Mouse (Mus musculus) liver, embryonic 14.5 days (tissue): ENCODE measurements around the gene 4933424G06Rik. TPM values are rescaled to one million over a fixed set of nuclear protein-coding genes. Genes with fewer than 3 reads are reported as not detected.

Experiments
- ATAC-seq: fragments of 200-750 bp; cut with Nextera tagmentation; 2 replicates; pipeline ENCODE4 v1.8.0; 2017; ENCODE audit warnings: moderate number of reproducible peaks, mild to moderate bottlenecking, moderate library complexity; ENCODE audit not compliant: insufficient read depth
- DNase-seq, 3 experiments: peaks; one replicate each; pipeline ENCODE4 v3.0.0-alpha.2; 2012 to 2013; ENCODE audit warnings: low read depth in 3 of 3, low spot score in 3 of 3
- H3K27ac ChIP-seq: fragments of 300-500 bp; sonication (generic); 2 replicates; pipeline ENCODE4 v1.5.1; 2014; ENCODE audit warnings: moderate library complexity, mild to moderate bottlenecking, control low read depth, inconsistent platforms
- H3K27me3 ChIP-seq: fragments of 300-500 bp; sonication (generic); 2 replicates; pipeline ENCODE4 v1.6.1; 2014; ENCODE audit warnings: mild to moderate bottlenecking, low read length, moderate library complexity; ENCODE audit not compliant: control insufficient read depth, insufficient read depth
- H3K36me3 ChIP-seq: fragments of 300-500 bp; sonication (generic); replicated peaks from 2 replicates; pipeline ENCODE4 v1.6.1; 2014; ENCODE audit warnings: low read depth; ENCODE audit not compliant: control insufficient read depth, insufficient read depth
- H3K4me1 ChIP-seq, 2 experiments: fragments of 200-500 bp in 1 of 2; fragments of 300-500 bp in 1 of 2; sonication (generic) in 1 of 2; replicated peaks; 2 replicates each; pipeline ENCODE4 v1.6.1; 2012 to 2014; ENCODE audit warnings: antibody characterized with exemption in 1 of 2, inconsistent platforms in 1 of 2, low read length in 1 of 2; ENCODE audit not compliant: control insufficient read depth in 2 of 2, insufficient read depth in 2 of 2
- H3K4me2 ChIP-seq: fragments of 300-500 bp; sonication (generic); 2 replicates; pipeline ENCODE4 v1.6.1; 2014; ENCODE audit warnings: low read depth, mild to moderate bottlenecking, control low read depth, moderate library complexity
- H3K4me3 ChIP-seq, 2 experiments: fragments of 200-500 bp in 1 of 2; fragments of 300-500 bp in 1 of 2; sonication (generic) in 1 of 2; 2 replicates each; pipeline ENCODE4 v1.5.1; 2012 to 2014; ENCODE audit warnings: low read depth in 2 of 2, low read length in 2 of 2, mild to moderate bottlenecking in 2 of 2, control low read depth in 1 of 2, inconsistent platforms in 1 of 2, moderate library complexity in 1 of 2; ENCODE audit not compliant: insufficient read depth in 1 of 2
- H3K9ac ChIP-seq: fragments of 300-500 bp; sonication (generic); replicated peaks from 2 replicates; pipeline ENCODE4 v1.6.1; 2014; ENCODE audit warnings: mild to moderate bottlenecking, control low read depth, moderate library complexity
- H3K9me3 ChIP-seq: fragments of 300-500 bp; sonication (generic); 2 replicates; pipeline ENCODE4 v1.6.1; 2016; ENCODE audit warnings: low read length, mixed read lengths; ENCODE audit not compliant: control insufficient read depth
- CTCF ChIP-seq: IDR thresholded peaks from 2 replicates; pipeline ENCODE4 v1.5.1; 2016; ENCODE audit warnings: antibody characterized with exemption, low read depth, control low read depth
- EP300 ChIP-seq: IDR thresholded peaks from 2 replicates; pipeline ENCODE4 v1.6.1; 2016; ENCODE audit warnings: antibody characterized with exemption, low read depth
- WGBS: fragments of 180-500 bp; shearing (Covaris S2); extraction: QIAGEN DNeasy Blood & Tissue Kit; methylation state at CpG from one replicate; pipeline ENCODE4 v1.1.7; 2014; ENCODE audit not compliant: insufficient replicate concordance; 5-methylcytosine and 5-hydroxymethylcytosine counted together
- polyA plus RNA-seq, 2 experiments: library from polyadenylated mRNA; depleted of rRNA in 1 of 2; stranded (reverse) in 1 of 2; unstranded in 1 of 2; fragments of >200 nt; fragmentation: Nextera tagmentation in 1 of 2; extraction: Ambion mirVana in 1 of 2; gene quantifications; 2 replicates each; pipeline versions ENCODE4 v1.2.1 to v1.2.3; 2012 to 2014

The 4933424G06Rik gene
- polyA plus RNA-seq, 2 experiments: not detected

DNA sequence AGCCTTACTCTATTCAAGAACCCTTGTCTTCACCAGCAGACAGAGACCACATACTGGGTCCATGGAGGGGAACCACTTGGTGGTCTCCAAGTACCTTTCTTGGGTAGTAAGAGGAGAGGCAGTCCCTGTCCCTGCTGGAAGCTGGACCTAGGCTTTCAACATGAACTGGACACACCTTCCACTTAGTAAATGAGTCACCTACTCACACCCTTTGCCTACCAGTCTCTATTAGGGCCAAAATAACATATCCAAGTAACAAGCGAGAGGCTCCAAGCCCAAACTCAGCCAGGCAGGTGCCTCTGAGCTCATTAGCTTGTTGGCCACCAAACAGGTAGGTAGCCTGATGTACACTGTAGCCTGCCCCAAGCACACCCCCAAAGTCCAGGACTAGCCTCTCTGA, 1.3 kb upstream of the 4933424G06Rik start:
- 68% methylated on average over 1 of the region's 1 CpGs for WGBS
- Histone ChIP-seq H3K4me3 (peak overlapping the region; percentile 70 to 84), H3K27ac (no peak overlapping the region; the same call in 1 of the 2 replicates)

DNA sequence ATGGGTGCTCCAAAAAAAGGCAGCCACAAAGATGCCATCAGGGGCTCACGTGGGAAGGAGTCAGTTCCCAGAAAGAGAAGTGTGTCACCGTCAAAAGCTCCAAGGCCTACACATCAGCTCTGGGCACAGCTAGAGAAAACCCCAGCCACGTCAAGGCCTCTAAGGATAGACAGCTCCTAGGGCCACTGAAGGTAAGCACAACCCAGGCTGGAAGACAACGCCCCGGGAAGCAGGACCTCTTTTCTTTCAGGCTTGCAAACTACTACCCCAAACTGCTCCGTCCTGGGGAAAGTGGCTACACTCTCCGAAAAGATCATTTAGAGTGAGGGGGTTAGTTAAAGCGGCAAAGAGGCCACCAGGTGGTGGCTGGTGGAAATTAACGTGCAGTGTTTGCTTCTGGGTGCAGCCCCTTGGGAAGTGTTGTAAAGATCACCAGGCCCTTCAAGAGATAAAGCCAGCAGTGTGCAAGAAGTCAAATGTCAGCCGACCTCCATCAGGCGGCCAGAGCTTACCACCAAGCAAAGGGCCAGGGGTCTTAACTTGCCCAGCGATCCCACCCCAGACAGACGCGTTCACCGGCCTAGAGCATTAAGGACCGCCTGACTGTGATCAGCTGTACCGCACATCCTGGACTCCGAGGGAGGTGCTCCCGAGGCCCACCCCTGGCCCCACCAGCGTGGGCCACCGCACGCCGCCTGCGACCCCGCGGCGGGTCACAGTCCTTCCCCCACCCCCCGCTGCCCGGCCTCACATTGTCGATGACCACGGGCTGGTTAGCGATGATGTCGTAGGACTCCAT, 695 bp upstream of the 4933424G06Rik start:
- WGBS: under 1% methylated on average over 33 of the region's 33 CpGs
- Histone ChIP-seq H3K27ac (peak overlapping the region; percentile 28), H3K4me3 (peak overlapping the region; percentile 70 to 84), H3K9me3 (no peaks in the 10 kb centered on the region), H3K36me3 (peaks cover 13% of the 10 kb centered on the region), H3K4me2 (peak overlapping the region; percentile 72), H3K4me1 (peaks cover 6 to 15% of the 10 kb centered on the region in 2 experiments), H3K27me3 (no peaks in the 10 kb centered on the region), H3K9ac (peak overlapping the region; percentile 78)
- DNase-seq (peak in 2 of 3 experiments; percentile 33 to 43), ATAC-seq (peak; percentile 65)
- TF ChIP-seq EP300 (no peak), CTCF (peak; percentile 55)

More for the DNA sequence above, 1.3 kb upstream of the 4933424G06Rik start:
- DNase-seq: no peak
- TF ChIP-seq CTCF (no peak), EP300 (no peak)
- no peaks in the 10 kb centered on the region for H3K9me3 ChIP-seq
- H3K36me3 ChIP-seq: peaks cover 16% of the 10 kb centered on the region
- H3K9ac ChIP-seq: peak overlapping the region; percentile 78
- no peak for ATAC-seq
- H3K4me1 ChIP-seq: peaks cover 6 to 15% of the 10 kb centered on the region in 2 experiments
- H3K27me3 ChIP-seq: no peaks in the 10 kb centered on the region
- peak overlapping the region; percentile 72 for H3K4me2 ChIP-seq

DNA sequence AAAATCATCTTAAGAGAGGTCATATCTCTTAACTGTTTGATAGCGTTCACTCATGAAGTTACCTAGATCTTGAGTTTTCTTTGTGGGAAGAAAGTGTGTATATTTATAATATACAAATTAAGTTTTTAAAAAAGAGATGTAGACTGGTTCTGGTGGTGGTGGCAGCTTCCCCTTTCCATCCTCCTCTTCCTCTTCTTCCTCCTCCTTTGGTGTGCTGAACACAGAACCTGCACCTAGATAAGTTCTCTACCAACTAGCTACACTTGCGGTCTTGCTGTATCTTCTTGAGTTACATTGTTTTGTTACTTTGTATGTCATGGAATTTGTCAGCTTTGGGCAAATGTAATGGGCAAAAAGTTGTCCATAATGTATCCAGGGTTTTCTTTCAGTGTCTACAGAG, 1.2 kb downstream of the 4933424G06Rik start:
- H3K9ac ChIP-seq: no peak overlapping the region
- H3K4me2 ChIP-seq: no peak overlapping the region
- H3K4me3 ChIP-seq: no peak overlapping the region
- peaks cover 6 to 15% of the 10 kb centered on the region in 2 experiments for H3K4me1 ChIP-seq
- DNase-seq (no peak), ATAC-seq (no peak)
- no peak overlapping the region for H3K27ac ChIP-seq
- H3K36me3 ChIP-seq: no peaks in the 10 kb centered on the region
- no peaks in the 10 kb centered on the region for H3K9me3 ChIP-seq
- WGBS: 71% methylated on average over 2 of the region's 2 CpGs
- no peak for TF ChIP-seq CTCF
- TF ChIP-seq EP300: no peak
- no peaks in the 10 kb centered on the region for H3K27me3 ChIP-seq

DNA sequence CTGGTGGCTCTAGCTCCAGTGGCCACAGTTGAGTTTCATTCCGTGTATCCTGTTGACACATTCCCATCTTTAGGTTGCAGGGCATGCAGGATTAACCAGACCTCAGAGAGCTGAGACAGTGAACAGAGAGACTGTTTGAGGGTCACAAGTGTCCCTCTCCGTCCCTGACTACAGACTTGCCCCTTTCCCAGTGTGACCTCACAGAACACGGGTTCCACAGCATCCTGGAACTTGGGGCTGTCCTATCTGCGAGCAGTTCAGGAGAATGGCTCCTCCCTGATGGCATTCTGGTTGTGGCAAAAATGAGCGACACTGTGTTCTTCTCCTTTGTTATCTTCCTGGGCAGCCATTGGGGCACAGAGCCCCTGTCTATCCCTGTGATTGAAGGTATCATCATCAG, 4.4 kb downstream of the 4933424G06Rik start, which contains the start of gene Actr1b:
TSS of gene Actr1b (minus strand) at position 112 of the 400 bp plus-strand sequence.
- no peak for ATAC-seq
- WGBS: 62% methylated on average over 5 of the region's 5 CpGs
- Histone ChIP-seq H3K4me2 (no peak within 1 kb of the TSS), H3K9ac (no peak within 1 kb of the TSS), H3K4me3 (no peak within 1 kb of the TSS), H3K27me3 (no peaks in the 10 kb centered on the region), H3K9me3 (no peaks in the 10 kb centered on the region), H3K27ac (no peak within 1 kb of the TSS), H3K4me1 (peaks cover 0 to 3% of the 10 kb centered on the region in 2 experiments; a peak in 2 of 4 replicates), H3K36me3 (no peaks in the 10 kb centered on the region)
- DNase-seq: no peak
- TF ChIP-seq CTCF: no peak
- TF ChIP-seq EP300: no peak

DNA sequence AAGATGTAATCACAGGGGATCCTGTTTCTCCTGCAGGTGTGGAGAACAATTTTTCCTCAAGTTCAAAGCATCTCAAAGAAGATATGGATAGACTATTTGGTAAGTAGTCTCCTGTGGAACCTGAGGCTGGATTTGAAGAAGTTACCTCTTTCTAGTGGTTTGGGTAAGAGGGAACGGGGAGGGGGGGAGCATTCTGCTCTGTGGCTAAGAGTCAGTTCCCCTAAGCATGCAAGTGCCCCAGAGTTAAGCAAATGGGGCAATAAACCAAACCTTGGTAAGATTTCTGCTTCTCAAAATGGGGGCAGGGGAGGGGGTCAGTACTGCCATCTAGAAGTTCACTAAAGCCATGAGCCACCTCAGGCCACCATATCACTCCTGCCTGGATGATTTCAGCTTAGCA, 8.8 kb downstream of the 4933424G06Rik start:
- Histone ChIP-seq H3K9ac (no peak overlapping the region), H3K27ac (no peak overlapping the region), H3K27me3 (no peaks in the 10 kb centered on the region), H3K9me3 (no peaks in the 10 kb centered on the region), H3K4me2 (no peak overlapping the region), H3K4me1 (no peaks in the 10 kb centered on the region), H3K4me3 (no peak overlapping the region), H3K36me3 (no peaks in the 10 kb centered on the region)
- TF ChIP-seq CTCF (no peak), EP300 (no peak)
- DNase-seq (no peak), ATAC-seq (no peak)
- WGBS: 50% methylated on average over 1 of the region's 1 CpGs
